Mouse (Mus musculus) kidney, embryonic 14.5 days (tissue): ENCODE data around the gene Neu3. TPM values are rescaled to one million over a fixed set of nuclear protein-coding genes. Genes with fewer than 3 reads are reported as not detected.

Experiments used
- ATAC-seq: fragments of 200-750 bp; cut with Nextera tagmentation; 2 replicates; pipeline ENCODE4 v1.8.0; 2017; ENCODE audit warnings: moderate number of reproducible peaks, mild to moderate bottlenecking, moderate TSS enrichment, moderate library complexity; ENCODE audit not compliant: low FRiP score, low TSS enrichment
- H3K27ac ChIP-seq: fragments of 300-500 bp; sonication (generic); 2 replicates; pipeline ENCODE4 v1.5.1; 2014; ENCODE audit warnings: low read depth, mild to moderate bottlenecking, low read length, moderate library complexity, mixed read lengths
- H3K27me3 ChIP-seq: fragments of 300-500 bp; sonication (generic); 2 replicates; pipeline ENCODE4 v1.6.1; 2014; ENCODE audit warnings: mild to moderate bottlenecking, low read length; ENCODE audit not compliant: control insufficient read depth, insufficient read depth
- H3K36me3 ChIP-seq: fragments of 300-500 bp; sonication (generic); 2 replicates; pipeline ENCODE4 v1.6.1; 2014; ENCODE audit warnings: low read length, mixed read lengths; ENCODE audit not compliant: control insufficient read depth, insufficient read depth
- H3K4me1 ChIP-seq: fragments of 300-500 bp; sonication (generic); 2 replicates; pipeline ENCODE4 v1.6.1; 2014; ENCODE audit warnings: low read length, mixed read lengths; ENCODE audit not compliant: control insufficient read depth, insufficient read depth
- H3K4me2 ChIP-seq: fragments of 300-500 bp; sonication (generic); replicated peaks from 2 replicates; pipeline ENCODE4 v1.6.1; 2014; ENCODE audit warnings: low read depth, mild to moderate bottlenecking, low read length
- H3K4me3 ChIP-seq: fragments of 300-500 bp; sonication (generic); 2 replicates; pipeline ENCODE4 v1.5.1; 2014; ENCODE audit warnings: mild to moderate bottlenecking, low read length
- H3K9ac ChIP-seq: fragments of 300-500 bp; sonication (generic); 2 replicates; pipeline ENCODE4 v1.6.1; 2014; ENCODE audit warnings: low read depth, mild to moderate bottlenecking, low read length, moderate library complexity
- H3K9me3 ChIP-seq: fragments of 300-500 bp; sonication (generic); 2 replicates; pipeline ENCODE4 v1.6.1; 2016; ENCODE audit warnings: low read length; ENCODE audit not compliant: control insufficient read depth
- WGBS: fragments of 180-500 bp; shearing (Covaris S2); extraction: QIAGEN DNeasy Blood & Tissue Kit; methylation state at CpG from one replicate; pipeline ENCODE4 v1.1.7; 2014; 5-methylcytosine and 5-hydroxymethylcytosine counted together
- polyA plus RNA-seq: library from polyadenylated mRNA; unstranded; fragments of >200 nt; fragmentation: Nextera tagmentation; extraction: Ambion mirVana; gene quantifications from 2 replicates; pipeline ENCODE4 v1.2.1, GENCODE M21; 2014

Neu3 gene
- polyA plus RNA-seq, 1 experiment from 2014 or later = 4.1 TPM

GRCm38 (mm10) chr7:99858813-99859585 lies 30.8 kb upstream of the Neu3 start, which contains the start of gene Xrra1:
TSS of gene Xrra1 (plus strand) at chr7:99859116.
- ATAC-seq = peak; percentile 99
- Histone ChIP-seq H3K27ac (peak within 1 kb of the TSS; percentile 44; the same call in 1 of the 2 replicates), H3K36me3 (peaks cover 11% of the 10 kb centered on the region; the same call in 1 of the 2 replicates), H3K4me2 (peak within 1 kb of the TSS; percentile 93), H3K9me3 (no peaks in the 10 kb centered on the region), H3K4me3 (peak within 1 kb of the TSS; percentile 90), H3K9ac (peak within 1 kb of the TSS; percentile 90), H3K4me1 (peaks cover 14% of the 10 kb centered on the region), H3K27me3 (no peaks in the 10 kb centered on the region)
- WGBS = under 1% methylated on average over 42 of the region's 42 CpGs

- ATAC-seq = peak; percentile 58
- Histone ChIP-seq H3K9ac (peak overlapping the region; percentile 90), H3K4me3 (peak overlapping the region; percentile 90), H3K4me1 (peaks cover 14% of the 10 kb centered on the region), H3K27ac (peak overlapping the region; percentile 44; the same call in 1 of the 2 replicates), H3K9me3 (no peaks in the 10 kb centered on the region), H3K27me3 (no peaks in the 10 kb centered on the region), H3K36me3 (peaks cover 18% of the 10 kb centered on the region; the same call in 1 of the 2 replicates), H3K4me2 (peak overlapping the region; percentile 93)
- 1% methylated on average over 19 of the region's 19 CpGs for WGBS
These were observed 30.1 kb upstream of the Neu3 start for GRCm38 (mm10) chr7:99858175-99858812.

DNA sequence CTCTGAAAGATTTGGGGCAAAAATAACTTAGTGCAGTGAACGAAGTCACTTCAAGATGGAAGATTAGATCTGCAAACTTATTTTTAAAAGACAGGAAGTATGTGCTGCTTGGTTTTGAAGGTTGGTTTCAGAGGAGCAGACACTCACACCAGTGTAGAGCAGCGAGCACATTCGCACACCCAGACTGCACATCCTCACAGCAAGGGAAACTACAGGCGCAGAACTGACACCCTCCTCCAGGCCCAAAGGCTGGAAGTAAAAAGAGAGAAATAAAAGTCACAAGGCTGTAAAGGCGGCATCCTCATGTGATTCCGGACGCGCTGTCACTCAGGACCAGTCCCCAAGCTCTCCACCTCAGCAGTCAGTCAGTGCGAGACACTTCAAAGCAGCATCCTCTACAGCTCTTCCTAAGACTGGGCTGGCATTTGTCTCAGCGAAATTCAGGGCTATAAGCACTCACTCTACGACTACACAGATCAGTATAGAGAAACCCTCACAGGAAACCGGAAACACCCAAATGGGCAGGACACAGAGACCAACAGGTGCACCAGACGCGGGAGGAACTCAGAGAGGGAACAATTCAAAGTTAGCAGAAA lies 28.1 kb upstream of the Neu3 start:
- no peak for ATAC-seq
- no peak overlapping the region for H3K9ac ChIP-seq
- no peaks in the 10 kb centered on the region for H3K27me3 ChIP-seq
- H3K4me3 ChIP-seq = no peak overlapping the region
- no peak overlapping the region for H3K27ac ChIP-seq
- peak overlapping the region; percentile 21; the same call in 1 of the 2 replicates for H3K4me2 ChIP-seq
- peaks cover 14% of the 10 kb centered on the region for H3K4me1 ChIP-seq
- WGBS = 66% methylated on average over 14 of the region's 14 CpGs
- no peaks in the 10 kb centered on the region for H3K9me3 ChIP-seq
- peaks cover 28% of the 10 kb centered on the region; the same call in 1 of the 2 replicates for H3K36me3 ChIP-seq

GRCm38 (mm10) chr7:99854311-99854710 lies 26.1 kb upstream of the Neu3 start:
- no peaks in the 10 kb centered on the region for H3K27me3 ChIP-seq
- peaks cover 31% of the 10 kb centered on the region; the same call in 1 of the 2 replicates for H3K36me3 ChIP-seq
- no peaks in the 10 kb centered on the region for H3K9me3 ChIP-seq
- H3K27ac ChIP-seq = no peak overlapping the region
- ATAC-seq = no peak
- no peak overlapping the region for H3K4me2 ChIP-seq
- 93% methylated on average over 4 of the region's 4 CpGs for whole genome bisulfite sequencing
- H3K9ac ChIP-seq = no peak overlapping the region
- H3K4me3 ChIP-seq = no peak overlapping the region
- peaks cover 14% of the 10 kb centered on the region for H3K4me1 ChIP-seq

- ATAC-seq = no peak
- Histone ChIP-seq H3K9ac (no peak overlapping the region), H3K27ac (no peak overlapping the region), H3K27me3 (no peaks in the 10 kb centered on the region), H3K4me1 (peaks cover 14% of the 10 kb centered on the region), H3K9me3 (no peaks in the 10 kb centered on the region), H3K4me2 (no peak overlapping the region), H3K4me3 (no peak overlapping the region), H3K36me3 (peaks cover 37% of the 10 kb centered on the region)
- WGBS = 52% methylated on average over 7 of the region's 7 CpGs
These were observed 25.1 kb upstream of the Neu3 start for GRCm38 (mm10) chr7:99853350-99853749.

GRCm38 (mm10) chr7:99851618-99852017 lies 23.4 kb upstream of the Neu3 start:
- peaks cover 5% of the 10 kb centered on the region for H3K4me1 ChIP-seq
- H3K9ac ChIP-seq = no peak overlapping the region
- no peaks in the 10 kb centered on the region for H3K27me3 ChIP-seq
- no peak overlapping the region for H3K27ac ChIP-seq
- 89% methylated on average over 6 of the region's 6 CpGs for WGBS
- ATAC-seq = no peak
- H3K9me3 ChIP-seq = no peaks in the 10 kb centered on the region
- no peak overlapping the region for H3K4me2 ChIP-seq
- H3K4me3 ChIP-seq = no peak overlapping the region
- H3K36me3 ChIP-seq = peaks cover 50% of the 10 kb centered on the region

DNA sequence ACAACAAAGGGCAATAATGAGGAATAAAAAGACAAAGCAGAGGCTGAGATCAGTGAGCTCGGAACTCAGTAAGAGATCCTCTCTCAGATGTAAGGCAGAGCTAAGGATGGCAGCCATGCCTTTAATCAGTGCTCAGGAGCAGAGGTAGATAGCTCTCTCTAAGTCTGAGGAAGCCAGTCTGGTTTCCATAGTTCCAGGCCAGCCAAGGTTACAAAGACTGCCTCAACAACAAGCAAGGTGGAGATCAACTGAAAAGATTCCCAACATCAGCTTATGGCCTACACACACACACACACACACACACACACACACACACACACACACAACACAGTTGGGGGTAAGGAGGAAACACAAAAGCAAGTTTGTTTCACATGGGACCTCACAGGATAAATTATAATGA lies 22.9 kb upstream of the Neu3 start:
- Histone ChIP-seq H3K4me3 (no peak overlapping the region), H3K9me3 (no peaks in the 10 kb centered on the region), H3K27me3 (no peaks in the 10 kb centered on the region), H3K27ac (no peak overlapping the region), H3K4me1 (no peaks in the 10 kb centered on the region), H3K9ac (no peak overlapping the region), H3K4me2 (no peak overlapping the region), H3K36me3 (peaks cover 50% of the 10 kb centered on the region)
- WGBS = 53% methylated on average over 1 of the region's 1 CpGs
- no peak for ATAC-seq

DNA sequence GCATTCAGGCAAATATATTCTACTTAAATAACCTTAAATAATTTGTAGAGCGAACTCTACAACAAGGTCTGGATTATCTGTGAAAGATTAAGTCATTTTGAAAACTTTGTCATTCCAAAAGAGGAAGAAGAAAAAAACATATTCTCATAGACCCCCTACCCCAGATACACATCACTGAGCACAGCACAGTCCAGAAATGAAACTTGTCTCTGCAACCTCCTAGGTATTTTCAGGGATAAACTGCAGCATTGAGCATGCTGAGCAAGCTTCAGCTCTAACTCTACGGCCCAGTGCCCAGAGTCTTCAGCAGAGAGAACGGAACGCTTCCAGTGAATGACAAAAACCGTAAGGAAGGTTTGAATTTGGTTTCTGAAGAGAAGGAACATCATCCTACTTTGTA lies 22.3 kb upstream of the Neu3 start:
- WGBS = 88% methylated on average over 5 of the region's 5 CpGs
- peaks cover 55% of the 10 kb centered on the region for H3K36me3 ChIP-seq
- no peaks in the 10 kb centered on the region for H3K27me3 ChIP-seq
- no peak for ATAC-seq
- no peaks in the 10 kb centered on the region for H3K4me1 ChIP-seq
- no peak overlapping the region for H3K9ac ChIP-seq
- H3K9me3 ChIP-seq = no peaks in the 10 kb centered on the region
- no peak overlapping the region for H3K4me2 ChIP-seq
- no peak overlapping the region for H3K4me3 ChIP-seq
- no peak overlapping the region for H3K27ac ChIP-seq
